Mouse (Mus musculus) mouse trophoblast stem cell (cell line): ENCODE measurements around the gene Lhx5.

Experiments used
- in situ Hi-C, 2 experiments: fragments of 300-500 bp; cut with MseI, MboI; formaldehyde crosslinking; loops; 2 replicates in 1 of 2; 3 replicates in 1 of 2; pipeline ENCODE4 v1.15.1; 2025

The Lhx5 gene

DNA sequence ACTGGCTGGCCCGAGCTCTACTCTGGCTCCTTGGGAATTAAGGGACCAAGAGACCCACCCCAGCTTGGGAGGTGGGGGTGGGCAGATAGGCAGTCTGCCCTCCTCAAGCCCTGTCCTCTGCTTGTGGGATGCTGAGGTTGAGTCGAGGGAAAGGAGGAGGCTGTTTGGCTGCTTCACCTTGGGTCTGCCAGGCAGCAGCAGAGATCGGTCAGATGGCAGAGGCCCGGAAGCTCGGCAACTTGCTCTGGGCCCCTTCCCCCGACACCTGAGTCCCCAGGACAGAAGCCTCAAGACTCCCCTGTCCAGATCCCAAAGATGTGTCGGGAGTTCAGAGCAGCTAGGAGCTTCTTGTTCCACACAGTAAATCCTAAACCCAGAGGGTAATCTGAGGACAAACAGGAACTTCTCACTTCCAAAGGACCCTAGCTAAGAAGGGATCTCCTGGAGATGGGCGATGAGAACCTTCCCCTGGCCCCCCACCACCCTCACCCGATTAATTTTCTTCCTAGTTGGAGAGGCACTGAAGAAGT, 1.1 kb downstream of the Lhx5 start:
- in situ Hi-C loops: no loop called here

DNA sequence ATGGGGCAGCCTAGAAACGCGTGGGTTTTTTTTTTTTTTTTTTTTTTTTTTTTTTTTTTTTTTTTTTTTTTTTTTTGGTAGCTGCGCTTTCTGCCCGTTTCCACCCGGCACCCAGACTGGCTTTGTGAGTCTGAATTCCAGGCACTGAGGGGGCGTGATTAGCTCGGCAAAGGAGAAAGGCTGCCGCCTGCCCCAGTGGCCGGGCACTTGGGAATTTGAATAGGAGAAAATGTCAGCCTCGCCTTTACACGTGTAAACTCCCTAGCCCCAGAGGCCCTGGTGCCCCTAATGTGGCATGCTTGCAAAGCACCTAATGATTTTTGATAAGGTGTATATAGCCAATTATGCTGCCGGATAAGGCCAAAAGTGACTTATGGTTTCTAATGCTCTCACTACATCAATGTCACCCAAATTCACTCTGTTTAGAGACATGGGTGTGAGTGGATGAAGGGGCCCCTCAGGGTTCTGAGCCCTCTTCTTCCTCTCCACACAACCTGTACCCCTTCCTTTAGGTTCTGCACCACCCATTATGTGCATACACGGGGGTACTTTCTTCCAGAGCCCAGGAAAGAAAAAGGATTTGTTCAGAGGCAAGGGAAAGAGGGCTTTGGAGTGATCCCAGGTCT, 1.7 kb downstream of the Lhx5 start:
- in situ Hi-C loops: no loop called here

DNA sequence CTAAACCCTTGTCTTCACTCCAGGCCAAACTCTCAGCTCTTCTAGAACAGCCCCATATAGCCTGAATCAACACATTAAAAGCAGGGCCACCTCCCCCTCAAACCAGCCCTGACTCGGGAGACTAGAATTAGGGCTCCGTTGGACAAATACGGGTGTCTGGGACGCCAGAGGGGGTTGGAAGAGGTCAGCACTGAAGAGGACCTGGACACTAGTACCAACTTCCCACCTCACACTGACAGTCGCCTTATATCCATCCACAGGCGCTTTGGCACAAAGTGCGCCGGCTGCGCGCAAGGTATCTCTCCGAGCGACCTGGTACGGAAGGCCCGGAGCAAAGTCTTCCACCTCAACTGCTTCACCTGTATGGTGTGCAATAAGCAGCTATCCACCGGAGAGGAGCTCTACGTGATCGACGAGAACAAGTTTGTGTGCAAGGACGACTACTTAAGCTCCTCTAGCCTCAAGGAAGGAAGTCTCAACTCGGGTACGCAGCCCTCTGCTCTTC, 2.8 kb downstream of the Lhx5 start:
- in situ Hi-C loops: no loop called here

DNA sequence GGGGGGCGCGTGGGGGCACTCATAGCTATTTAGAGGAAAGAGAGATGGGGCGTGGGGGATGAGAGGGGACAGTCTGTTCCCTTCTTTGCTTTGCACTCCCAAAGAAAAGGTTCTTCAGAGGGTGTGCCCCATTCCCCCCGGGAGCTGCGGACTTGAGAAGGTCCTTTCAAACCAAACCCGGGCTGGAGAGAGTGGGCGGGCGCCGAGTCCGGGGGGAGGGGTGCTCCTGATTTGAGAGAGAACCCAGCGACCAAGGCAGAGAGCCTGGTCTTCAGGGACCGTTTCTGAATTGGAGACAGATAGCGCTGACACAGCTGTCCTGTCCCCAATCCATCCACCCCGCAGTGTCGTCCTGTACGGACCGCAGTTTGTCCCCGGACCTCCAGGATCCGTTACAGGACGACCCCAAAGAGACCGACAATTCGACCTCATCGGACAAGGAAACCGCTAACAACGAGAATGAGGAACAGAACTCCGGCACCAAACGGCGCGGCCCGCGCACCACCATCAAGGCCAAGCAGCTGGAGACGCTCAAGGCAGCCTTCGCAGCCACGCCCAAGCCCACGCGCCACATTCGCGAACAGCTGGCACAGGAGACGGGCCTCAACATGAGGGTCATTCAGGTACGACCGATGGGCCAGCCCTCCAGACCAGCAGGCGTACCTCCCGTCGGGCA, 3.6 kb downstream of the Lhx5 start:
- in situ Hi-C loops: no loop called here

DNA sequence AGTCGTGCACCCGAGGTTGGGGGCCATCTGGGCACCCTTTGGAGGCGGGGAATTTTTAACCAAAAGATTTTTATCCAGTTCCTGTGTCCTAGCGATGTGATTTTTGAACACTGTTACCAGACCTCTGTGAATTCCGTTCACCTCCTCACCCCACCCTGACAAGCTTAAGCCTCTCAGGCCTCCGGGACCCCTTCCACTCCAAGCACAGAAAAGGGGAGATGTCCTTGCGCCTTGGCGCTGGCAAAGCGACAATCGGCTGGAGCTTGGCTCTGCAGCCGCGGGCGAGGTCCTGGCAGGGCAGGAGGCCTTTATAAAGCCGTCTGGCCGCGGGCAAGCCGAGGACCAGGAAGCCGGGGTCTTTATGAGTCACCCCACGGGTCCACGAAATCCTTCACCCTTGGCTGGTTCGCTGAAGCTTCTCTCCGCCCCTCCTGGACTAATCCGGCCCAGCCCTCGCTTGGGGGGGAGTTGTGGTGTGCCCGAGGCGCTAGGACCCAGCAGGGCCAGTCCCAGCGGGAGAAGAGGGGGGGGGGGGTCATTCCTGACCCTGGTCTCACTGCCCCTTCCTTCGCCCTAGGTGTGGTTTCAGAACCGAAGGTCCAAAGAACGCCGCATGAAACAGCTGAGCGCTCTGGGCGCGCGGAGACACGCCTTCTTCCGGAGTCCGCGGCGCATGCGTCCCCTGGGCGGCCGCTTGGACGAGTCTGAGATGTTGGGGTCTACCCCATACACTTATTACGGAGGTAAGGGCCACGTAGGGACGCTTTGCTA, 4.4 kb downstream of the Lhx5 start:
- in situ Hi-C loops: no loop called here

DNA sequence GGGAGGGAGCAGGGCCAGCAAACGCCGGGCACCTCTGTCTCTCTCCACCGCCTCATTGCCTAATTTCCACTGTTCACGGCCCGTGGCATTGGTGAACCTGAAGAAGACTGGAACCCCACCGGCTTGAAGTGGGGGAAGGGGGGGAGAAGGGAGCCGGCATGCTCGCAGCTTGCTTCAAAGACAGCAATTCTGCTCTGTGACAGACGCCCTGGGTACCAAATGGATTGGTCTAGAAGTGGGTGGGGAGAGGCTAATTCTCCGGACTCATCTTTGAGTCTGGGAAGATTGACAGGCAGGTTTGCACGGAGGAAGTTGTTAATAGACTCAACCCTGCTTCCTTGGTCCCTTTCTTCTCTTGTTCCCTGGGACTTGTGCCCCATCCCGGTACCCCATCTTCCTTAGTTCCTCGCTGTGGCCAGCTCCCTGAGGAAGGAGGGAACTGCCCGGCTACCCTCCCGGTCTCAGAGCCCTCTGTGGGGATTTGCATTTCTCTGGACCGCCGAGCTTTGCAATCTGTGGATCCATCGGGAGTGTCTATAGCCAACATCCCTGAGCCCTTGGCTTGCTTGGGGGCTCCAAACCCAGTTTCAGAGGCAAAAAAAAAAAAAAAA, 5.5 kb downstream of the Lhx5 start:
- in situ Hi-C loops: no loop called here

DNA sequence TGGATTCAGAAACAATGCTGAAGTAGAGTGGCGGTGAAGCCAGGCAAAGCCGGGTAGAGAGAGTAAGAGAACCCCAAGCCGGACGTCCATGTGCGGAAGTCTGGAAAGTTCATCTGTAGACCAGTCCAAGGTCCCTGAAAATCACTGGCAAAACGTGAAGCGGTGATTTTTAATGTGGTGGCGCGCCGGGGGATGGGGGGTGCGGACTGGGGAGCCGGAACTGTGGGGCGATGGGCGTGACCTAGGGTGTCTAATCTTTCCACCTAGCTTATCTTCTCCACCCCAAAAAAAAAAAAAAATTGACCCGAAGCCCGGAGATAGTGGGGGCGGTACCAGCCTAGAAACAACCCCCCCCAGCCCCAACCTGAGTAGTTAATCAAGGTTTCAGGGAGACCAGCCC, 6.0 kb downstream of the Lhx5 start:
- in situ Hi-C loops: no loop called here

DNA sequence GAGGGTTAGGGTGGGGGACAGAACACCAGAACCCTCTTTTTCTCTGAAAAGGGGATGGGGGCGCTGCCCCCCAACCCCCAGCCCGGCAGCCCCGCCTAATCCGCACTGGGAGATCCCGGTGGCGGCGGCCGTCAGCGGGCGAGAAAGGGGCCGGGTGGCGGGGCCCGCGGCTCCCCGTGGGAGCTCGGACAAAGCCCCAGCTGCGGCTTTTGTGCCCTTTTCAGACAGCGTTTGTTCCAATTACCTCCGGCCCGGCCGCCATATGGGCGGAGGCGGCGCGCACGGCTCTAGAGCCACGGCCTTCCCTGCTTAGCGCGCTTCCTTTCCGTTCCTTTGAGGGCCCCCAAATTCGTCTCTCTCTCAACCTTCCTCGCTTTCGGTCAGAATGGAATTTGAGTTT, 6.5 kb downstream of the Lhx5 start:
- in situ Hi-C loops: no loop called here

DNA sequence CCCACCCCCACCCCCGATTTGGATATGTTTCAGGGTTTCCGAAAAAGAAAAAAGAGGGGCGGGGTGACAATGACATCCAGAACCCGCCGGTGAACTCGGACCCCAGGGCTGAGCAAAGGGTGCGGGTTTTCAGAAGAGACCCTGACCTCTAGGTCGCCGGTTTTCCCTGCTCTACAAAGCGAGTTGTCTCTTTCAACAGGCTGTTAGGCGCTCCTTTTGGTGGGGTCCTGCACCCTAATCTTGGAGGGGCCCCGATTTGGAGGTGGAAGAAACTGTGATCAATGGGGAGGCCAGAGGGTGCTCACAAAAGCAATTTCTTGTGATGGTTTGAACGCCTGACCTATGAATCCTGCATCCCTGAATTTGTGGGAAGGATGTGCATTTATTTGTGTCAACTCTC, 7.0 kb downstream of the Lhx5 start:
- in situ Hi-C loops: no loop called here

DNA sequence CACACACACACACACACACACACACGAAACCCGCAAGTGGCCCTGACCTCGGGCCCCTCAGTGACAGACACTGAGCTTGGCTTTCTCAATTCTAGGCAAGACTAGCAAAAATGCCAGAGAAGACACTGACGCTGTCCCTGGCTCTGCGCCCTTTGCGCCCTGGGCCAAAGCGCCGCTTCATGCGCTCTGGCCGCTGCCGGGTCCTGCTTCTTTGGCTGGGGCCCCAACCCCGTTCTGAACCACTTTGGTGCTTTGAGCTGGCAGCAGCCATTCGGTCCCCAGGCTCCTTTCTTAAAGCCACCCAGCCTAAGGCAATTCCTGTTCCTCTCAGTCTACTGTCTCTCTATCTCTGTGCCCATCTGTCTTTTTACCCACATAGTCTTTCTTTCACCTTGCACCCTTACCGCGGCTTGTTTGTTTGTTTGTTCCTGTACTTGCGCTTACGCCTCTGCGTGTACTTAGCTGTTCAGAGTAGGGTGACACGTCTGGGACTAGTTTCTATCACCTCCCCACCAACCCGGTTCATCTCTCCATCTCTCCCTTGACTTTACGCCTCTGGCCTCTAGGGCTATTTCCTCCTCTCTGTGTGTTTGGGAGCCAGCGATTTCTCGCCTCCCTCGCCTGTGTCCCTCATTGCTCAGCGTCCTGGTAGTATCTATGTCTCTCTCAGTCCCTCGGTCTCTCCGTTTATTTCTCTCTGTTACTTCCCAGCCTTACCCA, 7.7 kb downstream of the Lhx5 start:
- in situ Hi-C loops: no loop called here

DNA sequence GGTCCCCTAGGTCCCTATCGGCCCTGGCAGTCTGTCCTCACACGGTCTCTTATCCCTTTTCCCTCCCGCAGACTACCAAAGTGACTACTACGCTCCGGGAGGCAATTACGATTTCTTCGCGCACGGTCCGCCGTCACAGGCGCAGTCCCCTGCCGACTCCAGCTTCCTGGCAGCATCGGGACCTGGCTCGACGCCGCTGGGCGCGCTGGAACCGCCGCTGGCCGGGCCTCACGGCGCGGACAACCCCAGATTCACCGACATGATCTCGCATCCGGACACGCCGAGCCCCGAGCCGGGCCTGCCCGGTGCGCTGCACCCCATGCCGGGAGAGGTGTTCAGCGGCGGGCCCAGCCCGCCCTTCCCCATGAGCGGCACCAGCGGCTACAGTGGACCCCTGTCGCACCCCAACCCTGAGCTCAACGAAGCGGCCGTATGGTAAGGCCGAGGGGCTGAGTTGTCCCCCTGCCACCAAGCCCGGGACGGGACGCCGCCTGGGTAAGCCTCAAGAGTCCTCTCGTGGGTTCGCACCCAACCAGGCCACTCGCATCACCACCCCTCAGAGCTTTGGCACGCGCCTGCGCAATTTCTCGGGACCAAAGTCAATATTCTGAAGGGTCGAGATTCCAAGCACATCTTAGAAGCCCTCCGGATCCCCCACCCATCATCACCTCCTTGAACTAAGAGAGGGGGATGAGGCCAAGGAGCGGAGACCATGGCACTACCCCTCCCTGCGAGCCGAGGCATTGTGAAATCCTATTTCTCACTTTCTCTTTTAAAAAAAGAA, 8.6 kb downstream of the Lhx5 start:
- in situ Hi-C loops: no loop called here

DNA sequence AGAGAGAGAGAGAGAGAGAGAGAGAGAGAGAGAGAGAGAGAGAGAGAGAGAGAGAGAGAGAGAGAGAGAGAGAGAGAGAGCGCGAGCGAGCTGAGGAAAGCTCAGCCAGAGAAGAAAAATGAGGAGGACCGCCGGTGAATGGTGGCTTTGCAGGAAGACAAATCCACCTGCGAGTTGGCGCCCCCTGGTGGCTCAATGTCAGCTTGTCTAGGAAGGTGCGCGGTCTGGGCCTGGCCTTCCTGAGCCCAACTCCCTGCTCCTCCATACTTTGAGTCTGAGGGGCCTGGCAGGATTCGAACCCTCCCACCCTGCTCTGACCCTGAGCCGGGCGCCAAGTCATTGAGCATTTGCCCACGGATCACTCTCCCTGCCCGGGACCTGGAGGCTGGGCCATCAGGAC, 9.2 kb downstream of the Lhx5 start:
- in situ Hi-C loops: no loop called here

DNA sequence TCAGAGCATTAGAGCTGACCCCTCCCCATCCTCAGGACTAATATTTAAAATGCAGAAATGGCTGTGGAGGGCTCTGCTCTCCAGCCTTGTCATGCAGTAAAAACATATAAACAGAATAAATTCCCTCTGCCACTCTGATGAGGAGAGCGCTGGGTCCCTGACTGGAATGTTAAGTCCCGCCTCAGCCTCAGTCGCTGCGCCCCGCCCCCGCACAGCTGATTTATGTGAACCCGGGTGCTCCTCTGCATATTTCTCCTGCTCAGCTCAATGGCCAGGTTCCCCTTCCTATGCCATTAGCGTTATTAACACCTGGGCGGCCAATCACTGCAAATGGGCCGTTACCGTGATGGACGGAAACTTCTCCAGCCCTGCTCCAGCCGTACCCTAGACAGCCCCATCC, 15.8 kb downstream of the Lhx5 start:
- in situ Hi-C loops: no loop called here

DNA sequence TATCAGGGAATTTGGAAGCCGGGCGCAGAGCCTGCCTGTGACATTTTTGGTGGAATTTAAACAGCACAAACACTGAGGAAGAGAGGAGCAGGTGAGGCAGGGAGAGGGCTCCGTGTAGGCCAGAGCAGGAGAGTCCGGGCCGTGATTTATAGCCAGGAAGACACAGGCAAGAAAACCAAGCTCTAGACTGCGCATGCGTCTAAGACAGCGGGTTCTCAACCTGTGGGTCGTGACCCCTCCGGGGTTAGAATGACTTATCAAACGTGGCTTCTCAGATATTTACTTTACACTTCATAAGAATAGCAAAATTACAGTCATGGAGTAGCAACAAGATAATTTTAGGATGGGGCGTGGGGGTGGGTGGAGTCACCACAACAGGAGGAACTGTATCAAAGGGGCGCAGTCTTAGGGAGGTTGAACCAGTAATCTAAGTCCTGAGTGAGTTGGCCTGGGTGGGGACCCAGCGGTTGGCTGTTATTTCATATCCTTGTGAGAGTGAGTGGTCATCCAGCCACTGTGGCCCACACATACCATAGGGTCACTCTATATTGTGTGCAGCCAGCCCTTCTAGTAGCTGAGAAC, 23.3 kb downstream of the Lhx5 start:
- in situ Hi-C loops: no loop called here

DNA sequence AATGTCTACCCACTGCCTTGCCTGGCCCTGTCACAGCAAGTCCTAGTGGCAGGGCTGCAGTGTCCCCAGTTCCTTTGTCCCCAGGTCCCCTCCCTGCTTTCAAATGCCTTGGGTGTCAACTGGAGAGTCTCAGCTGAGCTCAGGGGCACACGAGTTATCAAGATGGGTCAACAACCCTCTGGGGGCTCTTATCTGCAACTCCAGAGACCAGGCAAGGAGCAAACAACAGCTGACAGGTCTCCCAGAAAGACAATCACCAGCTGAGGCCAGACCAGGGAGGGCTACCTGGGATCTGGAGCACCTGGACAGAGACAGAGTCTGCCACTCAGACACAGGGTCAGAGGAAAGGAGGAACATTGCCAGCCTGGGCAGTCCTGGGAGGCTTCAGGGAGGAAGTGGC, 24.8 kb downstream of the Lhx5 start:
- in situ Hi-C loops: no loop called here

DNA sequence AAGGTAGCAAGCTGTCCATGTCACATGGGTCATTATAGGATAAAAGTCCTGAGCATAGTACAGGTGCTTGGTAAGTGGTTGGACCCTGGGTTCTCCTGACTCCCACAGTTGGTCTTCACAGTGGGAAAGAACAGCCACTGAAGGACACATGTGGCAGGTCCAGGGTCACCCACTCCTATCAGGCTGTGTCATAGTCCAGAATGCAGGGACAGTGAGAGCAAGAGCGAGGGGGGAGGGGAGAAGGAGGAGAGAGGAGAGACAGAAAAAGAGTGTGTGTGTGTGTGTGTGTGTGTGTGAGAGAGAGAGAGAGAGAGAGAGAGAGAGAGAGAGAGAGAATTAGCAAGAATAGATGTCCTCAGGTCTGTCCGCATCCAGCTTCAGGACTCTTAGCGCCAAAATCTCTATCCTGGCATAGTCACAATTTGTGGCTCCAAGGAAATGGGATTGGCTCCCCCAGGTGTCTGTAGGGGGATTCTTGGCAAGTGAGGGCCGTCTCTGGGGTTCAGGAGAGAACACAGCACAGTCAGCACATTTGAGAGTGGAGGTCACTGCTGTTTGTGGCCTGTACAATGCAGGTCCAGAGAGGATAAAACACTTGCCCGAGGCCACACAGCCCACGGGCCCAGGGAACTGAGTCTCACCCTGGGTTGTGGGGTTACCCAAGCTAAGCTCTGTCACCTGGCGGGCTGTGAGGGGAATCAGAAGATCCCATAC, 25.5 kb downstream of the Lhx5 start:
- in situ Hi-C loops: no loop called here

DNA sequence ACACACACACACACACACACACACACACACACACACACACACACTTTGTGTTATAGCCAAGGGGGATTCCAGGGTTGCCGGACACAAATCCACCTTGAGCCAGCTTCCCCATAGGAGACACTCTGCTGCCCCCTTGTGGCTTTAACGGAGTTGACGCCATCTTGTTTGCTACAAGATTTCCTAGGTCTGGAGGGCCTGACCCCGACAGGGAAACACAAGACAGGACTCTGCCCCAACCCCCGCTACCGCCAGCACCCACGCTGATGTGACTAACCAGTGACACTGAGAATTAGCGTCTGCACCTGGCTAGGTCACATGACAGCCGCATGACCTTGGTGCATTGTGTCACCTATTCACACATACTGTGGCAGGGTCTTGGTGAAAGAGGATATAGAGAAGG, 26.1 kb downstream of the Lhx5 start:
- in situ Hi-C loops: no loop called here

DNA sequence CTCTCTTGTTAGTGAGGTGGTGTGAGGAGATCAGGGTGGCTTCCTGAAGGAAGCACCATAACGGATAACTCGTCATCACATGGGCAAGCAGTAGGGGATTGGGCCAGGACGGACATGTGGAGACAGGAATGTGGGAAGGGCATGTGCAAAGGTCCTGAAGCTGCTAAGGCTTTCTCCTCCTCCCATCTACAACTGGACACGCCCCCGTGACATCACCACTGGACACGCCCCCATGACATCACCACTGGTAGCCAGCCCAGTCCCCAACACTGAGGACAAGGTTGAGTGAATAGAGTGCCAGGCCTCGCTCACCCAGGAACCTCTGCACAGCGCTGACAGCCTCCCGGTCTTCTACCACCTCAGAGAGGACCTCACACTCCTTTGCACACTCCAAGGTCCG, 27.6 kb downstream of the Lhx5 start:
- in situ Hi-C loops: no loop called here

DNA sequence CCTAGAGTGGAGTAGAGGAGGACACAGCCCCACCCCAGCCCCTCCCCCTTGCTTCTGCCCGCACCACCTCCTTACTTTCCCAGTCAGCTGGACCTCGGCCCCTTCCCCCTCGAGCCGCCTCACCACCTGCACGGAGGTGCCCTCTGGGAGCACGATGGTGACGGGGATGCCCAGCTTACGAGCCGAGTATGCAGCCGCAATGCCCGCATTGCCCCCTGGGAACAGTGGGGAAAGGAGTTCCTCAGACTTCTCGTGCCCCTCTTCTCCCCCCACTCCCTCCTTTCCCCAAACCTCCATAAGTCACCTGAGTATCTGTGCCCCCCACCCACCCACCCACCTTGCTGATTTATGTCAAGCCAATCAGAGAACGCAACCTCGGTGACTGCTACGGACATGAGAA, 30.4 kb downstream of the Lhx5 start:
- in situ Hi-C loops: no loop called here

DNA sequence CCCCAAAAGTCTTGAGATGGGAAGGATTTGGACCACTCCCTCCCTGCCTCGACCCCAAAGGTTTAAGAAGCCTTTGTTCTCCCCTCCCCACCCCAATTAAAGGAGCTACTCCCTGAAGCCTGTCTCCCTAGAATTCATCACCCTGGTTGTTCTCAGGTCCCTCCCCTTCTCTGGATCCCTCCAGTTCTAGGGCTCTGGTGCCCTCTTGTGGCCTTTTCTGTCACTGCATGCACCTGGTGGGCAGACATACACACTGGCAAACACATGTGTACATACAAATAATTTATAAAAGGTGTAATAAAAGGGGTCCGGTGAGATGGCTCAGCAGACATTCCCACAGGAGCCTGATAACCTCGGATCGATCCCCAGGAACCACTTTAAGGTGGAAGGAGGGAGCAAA, 32.8 kb downstream of the Lhx5 start:
- in situ Hi-C loops: no loop called here
